Mouse (Mus musculus): Measurements from ENCODE around the gene Dbh. TPM values are rescaled to one million over a fixed set of nuclear protein-coding genes. Genes with fewer than 3 reads are reported as not detected.
A peak's percentile ranks its signal among the peaks of the same experiment; 100 is the strongest.

Gene Dbh
- polyA plus RNA-seq, 1 experiment, result not detected

- Histone ChIP-seq H3K4me1 (peaks cover 51% of the 10 kb centered on the region), H3K36me3 (replicated peaks; ENCODE audit: low read length) (peaks cover 43% of the 10 kb centered on the region), H3K27me3 (replicated peaks) (peaks cover 57% of the 10 kb centered on the region), H3K4me3 (replicated peaks) (no peak overlapping the region), H3K9me3 (no peaks in the 10 kb centered on the region)
- TF ChIP-seq GATA1 (IDR thresholded peaks at IDR 0.05; ENCODE audit: borderline replicate concordance, low read length), result no peak
- no peak for TF ChIP-seq FLI1 (IDR thresholded peaks at IDR 0.05; ENCODE audit: low read length)
These were observed 22.5 kb downstream of the Dbh start for GRCm38 (mm10) chr2:27187531-27187930.

DNA sequence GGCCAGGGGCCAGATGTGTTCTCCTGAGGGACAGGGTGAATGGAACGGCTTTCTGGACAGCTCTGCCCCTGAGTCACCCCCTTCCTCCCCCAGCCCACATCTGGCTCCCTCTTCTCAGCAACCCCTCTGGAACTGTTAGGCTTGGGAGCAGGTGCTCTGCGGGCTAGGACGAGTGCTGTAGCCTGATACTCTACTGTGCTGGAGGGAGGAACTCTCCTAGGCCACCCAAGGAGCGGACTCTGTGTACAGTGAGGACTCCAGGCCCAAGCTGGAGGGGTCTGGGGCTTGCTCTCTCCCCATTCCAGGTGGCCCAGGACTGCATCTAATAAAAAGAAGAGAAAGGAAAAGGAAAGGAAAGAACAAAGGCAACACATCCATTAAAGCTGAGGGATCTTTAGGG is 25.0 kb downstream of the Dbh start:
- Histone ChIP-seq H3K27me3 (replicated peaks) (peaks cover 34% of the 10 kb centered on the region), H3K9me3 (no peaks in the 10 kb centered on the region), H3K36me3 (replicated peaks; ENCODE audit: low read length) (peaks cover 63% of the 10 kb centered on the region), H3K4me3 (replicated peaks) (no peak overlapping the region), H3K4me1 (peaks cover 51% of the 10 kb centered on the region)
- TF ChIP-seq FLI1 (IDR thresholded peaks at IDR 0.05; ENCODE audit: low read length), result no peak
- no peak for TF ChIP-seq GATA1 (IDR thresholded peaks at IDR 0.05; ENCODE audit: borderline replicate concordance, low read length)

DNA sequence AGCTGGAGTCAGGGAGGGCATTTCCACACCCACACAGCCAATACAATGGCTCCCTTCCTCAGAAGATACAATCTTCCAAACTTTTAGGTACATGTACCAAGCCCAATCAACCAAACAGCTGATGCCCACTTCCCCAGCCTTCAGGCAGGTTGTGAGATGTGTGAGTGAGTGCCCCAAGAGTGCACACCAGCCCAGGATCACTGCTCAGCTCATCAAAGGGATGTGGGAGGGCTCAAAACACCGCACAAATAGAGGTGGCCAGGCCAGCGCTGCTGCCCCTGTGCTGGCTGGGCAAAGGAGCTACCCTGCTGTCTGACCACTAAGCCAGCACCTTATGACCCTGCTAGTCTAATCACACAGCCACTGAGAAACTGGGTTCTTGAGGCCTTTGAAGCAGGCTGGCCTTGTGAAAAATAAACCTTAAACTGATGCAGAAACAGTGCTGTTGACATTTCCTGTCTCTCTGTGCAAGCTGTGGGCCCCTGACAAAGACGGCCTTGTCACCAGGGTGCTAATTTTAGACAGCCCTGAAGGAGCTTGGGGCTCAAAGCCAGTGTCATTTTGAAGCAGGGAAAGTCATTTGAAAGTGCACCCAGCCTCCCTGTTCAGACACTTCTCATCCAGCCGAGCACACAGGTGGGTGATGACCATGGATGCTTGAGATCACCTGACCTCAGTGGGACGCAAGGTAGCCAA is 33.7 kb downstream of the Dbh start:
- peaks cover 4% of the 10 kb centered on the region for H3K27me3 ChIP-seq (replicated peaks)
- H3K4me1 ChIP-seq, result peaks cover 79% of the 10 kb centered on the region
- H3K9me3 ChIP-seq, result no peaks in the 10 kb centered on the region
- TF ChIP-seq FLI1 (IDR thresholded peaks at IDR 0.05; ENCODE audit: low read length) (no peak), GATA1 (IDR thresholded peaks at IDR 0.05; ENCODE audit: borderline replicate concordance, low read length) (no peak)
- H3K4me3 ChIP-seq (replicated peaks), result peak overlapping the region; percentile 82
- peaks cover 59% of the 10 kb centered on the region for H3K36me3 ChIP-seq (replicated peaks; ENCODE audit: low read length)

- no peak for TF ChIP-seq FLI1 (IDR thresholded peaks at IDR 0.05; ENCODE audit: low read length)
- TF ChIP-seq GATA1 (IDR thresholded peaks at IDR 0.05; ENCODE audit: borderline replicate concordance, low read length), result no peak
- H3K9me3 ChIP-seq, result no peaks in the 10 kb centered on the region
- no peak overlapping the region for H3K4me3 ChIP-seq (replicated peaks)
- peaks cover 4% of the 10 kb centered on the region for H3K27me3 ChIP-seq (replicated peaks)
- H3K4me1 ChIP-seq, result peaks cover 83% of the 10 kb centered on the region
- peaks cover 61% of the 10 kb centered on the region for H3K36me3 ChIP-seq (replicated peaks; ENCODE audit: low read length)
These were observed 35.6 kb downstream of the Dbh start for GRCm38 (mm10) chr2:27200586-27200985.

DNA sequence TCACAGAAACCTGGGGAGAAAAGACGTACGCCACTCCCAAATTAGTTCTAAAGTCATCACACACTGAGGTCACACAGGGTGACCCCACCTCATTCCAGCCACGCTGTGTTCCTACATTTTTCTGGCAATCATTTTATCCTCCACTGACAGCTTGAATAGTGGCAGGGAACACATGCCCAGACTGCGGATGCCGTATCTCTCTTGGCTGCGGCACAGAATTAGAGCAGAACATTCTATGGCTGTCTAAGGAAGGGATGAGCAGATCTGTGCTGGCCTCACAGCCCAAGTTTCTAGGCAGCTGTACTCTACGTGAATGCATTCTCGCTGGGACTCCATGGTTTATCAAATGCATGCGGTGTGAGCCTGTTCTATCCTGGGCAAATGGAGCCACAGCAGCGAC is 40.6 kb downstream of the Dbh start:
- no peak for TF ChIP-seq GATA1 (IDR thresholded peaks at IDR 0.05; ENCODE audit: borderline replicate concordance, low read length)
- TF ChIP-seq FLI1 (IDR thresholded peaks at IDR 0.05; ENCODE audit: low read length), result no peak
- Histone ChIP-seq H3K36me3 (replicated peaks; ENCODE audit: low read length) (peaks cover 83% of the 10 kb centered on the region), H3K9me3 (no peaks in the 10 kb centered on the region), H3K4me1 (peaks cover 69% of the 10 kb centered on the region), H3K27me3 (replicated peaks) (peaks cover 4% of the 10 kb centered on the region), H3K4me3 (replicated peaks) (no peak overlapping the region)

DNA sequence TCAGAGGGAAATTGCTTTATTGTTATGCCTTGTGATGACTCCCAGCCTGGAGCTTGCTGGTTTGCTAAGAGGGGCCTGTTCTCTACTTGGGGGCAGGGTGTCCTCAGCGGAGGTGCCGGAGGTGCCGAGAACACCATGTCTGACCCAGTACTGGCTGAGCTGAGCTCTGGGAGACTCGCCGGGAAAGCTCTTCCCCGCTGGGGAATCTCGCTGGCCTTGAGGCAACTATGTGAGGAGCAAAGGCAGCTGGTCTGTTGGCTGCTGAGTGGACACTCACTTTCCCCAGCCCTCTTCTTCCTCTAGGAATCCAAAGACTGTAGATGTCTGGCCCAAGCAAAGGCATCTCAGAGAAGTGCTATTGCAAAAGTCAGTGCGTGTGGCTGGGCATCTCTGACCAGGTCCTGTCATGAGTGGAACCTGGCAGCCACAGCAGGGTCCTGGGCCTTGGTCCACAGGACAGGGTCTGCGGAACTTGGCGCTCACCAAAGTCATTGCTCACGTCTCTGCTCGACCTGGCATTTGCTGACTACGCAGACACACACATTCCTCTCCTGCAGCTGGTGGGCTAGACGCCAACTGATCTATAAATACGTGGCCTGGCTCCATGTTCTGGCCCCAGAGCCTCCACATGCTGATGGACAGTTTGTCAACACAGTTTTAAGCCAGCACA is 41.2 kb downstream of the Dbh start:
- Histone ChIP-seq H3K36me3 (replicated peaks; ENCODE audit: low read length) (peaks cover 88% of the 10 kb centered on the region), H3K4me3 (replicated peaks) (no peak overlapping the region), H3K4me1 (peaks cover 69% of the 10 kb centered on the region), H3K9me3 (no peaks in the 10 kb centered on the region), H3K27me3 (replicated peaks) (peaks cover 5% of the 10 kb centered on the region)
- TF ChIP-seq GATA1 (IDR thresholded peaks at IDR 0.05; ENCODE audit: borderline replicate concordance, low read length) (no peak), FLI1 (IDR thresholded peaks at IDR 0.05; ENCODE audit: low read length) (no peak)

- H3K4me1 ChIP-seq, result peaks cover 73% of the 10 kb centered on the region
- no peak overlapping the region for H3K4me3 ChIP-seq (replicated peaks)
These were observed 42.1 kb downstream of the Dbh start for GRCm38 (mm10) chr2:27207126-27207525.

GRCm38 (mm10) chr2:27209370-27209769 is 44.3 kb downstream of the Dbh start:
- H3K36me3 ChIP-seq (replicated peaks; ENCODE audit: low read length), result peaks cover 96% of the 10 kb centered on the region
- H3K9me3 ChIP-seq, result no peaks in the 10 kb centered on the region
- TF ChIP-seq GATA1 (IDR thresholded peaks at IDR 0.05; ENCODE audit: borderline replicate concordance, low read length) (no peak), FLI1 (IDR thresholded peaks at IDR 0.05; ENCODE audit: low read length) (no peak)
- peaks cover 81% of the 10 kb centered on the region for H3K4me1 ChIP-seq
- H3K27me3 ChIP-seq (replicated peaks), result peaks cover 27% of the 10 kb centered on the region
- no peak overlapping the region for H3K4me3 ChIP-seq (replicated peaks)

More at GRCm38 (mm10) chr2:27207126-27207525, 42.1 kb downstream of the Dbh start:
- TF ChIP-seq GATA1 (IDR thresholded peaks at IDR 0.05; ENCODE audit: borderline replicate concordance, low read length), result no peak
- TF ChIP-seq FLI1 (IDR thresholded peaks at IDR 0.05; ENCODE audit: low read length), result no peak
- Histone ChIP-seq H3K36me3 (replicated peaks; ENCODE audit: low read length) (peaks cover 95% of the 10 kb centered on the region), H3K27me3 (replicated peaks) (peaks cover 13% of the 10 kb centered on the region), H3K9me3 (no peaks in the 10 kb centered on the region)

- H3K27me3 ChIP-seq (replicated peaks), result peaks cover 27% of the 10 kb centered on the region
- TF ChIP-seq FLI1 (IDR thresholded peaks at IDR 0.05; ENCODE audit: low read length) (no peak), GATA1 (IDR thresholded peaks at IDR 0.05; ENCODE audit: borderline replicate concordance, low read length) (no peak)
- H3K36me3 ChIP-seq (replicated peaks; ENCODE audit: low read length), result peaks cover 96% of the 10 kb centered on the region
- H3K9me3 ChIP-seq, result no peaks in the 10 kb centered on the region
- H3K4me3 ChIP-seq (replicated peaks), result no peak overlapping the region
- peaks cover 81% of the 10 kb centered on the region for H3K4me1 ChIP-seq
These were observed 44.8 kb downstream of the Dbh start for GRCm38 (mm10) chr2:27209816-27210215.

- Histone ChIP-seq H3K4me1 (peaks cover 83% of the 10 kb centered on the region), H3K4me3 (replicated peaks) (no peak overlapping the region), H3K36me3 (replicated peaks; ENCODE audit: low read length) (peaks cover 96% of the 10 kb centered on the region), H3K9me3 (no peaks in the 10 kb centered on the region), H3K27me3 (replicated peaks) (peaks cover 27% of the 10 kb centered on the region)
- TF ChIP-seq GATA1 (IDR thresholded peaks at IDR 0.05; ENCODE audit: borderline replicate concordance, low read length) (no peak), FLI1 (IDR thresholded peaks at IDR 0.05; ENCODE audit: low read length) (no peak)
These were observed 45.2 kb downstream of the Dbh start for GRCm38 (mm10) chr2:27210255-27210654.
